Mouse (Mus musculus) testis, adult 2 months (tissue): ENCODE measurements at regions not wholly inside any gene's neighbourhood (a gene's known extent, or its start where the extent isn't known, plus 50 kb on each side); places are given as distances from the start of the nearest gene placed in this dataset.

Experiments
- H3K27ac ChIP-seq: fragments of 200-500 bp; 2 replicates; pipeline ENCODE4 v1.5.1; 2012; ENCODE audit warnings: low read depth, low read length; ENCODE audit not compliant: control insufficient read depth, insufficient read depth
- H3K27me3 ChIP-seq: fragments of 200-500 bp; 2 replicates; pipeline ENCODE4 v1.6.1; 2012; ENCODE audit warnings: mild to moderate bottlenecking, low read length, moderate library complexity; ENCODE audit not compliant: control insufficient read depth, insufficient read depth
- H3K36me3 ChIP-seq: fragments of 200-500 bp; 2 replicates; pipeline ENCODE4 v1.6.1; 2012; ENCODE audit warnings: mild to moderate bottlenecking, low read length; ENCODE audit not compliant: control insufficient read depth, insufficient read depth
- H3K4me1 ChIP-seq: fragments of 200-500 bp; 2 replicates; pipeline ENCODE4 v1.6.1; 2012; ENCODE audit warnings: low read length; ENCODE audit not compliant: control insufficient read depth, insufficient read depth
- H3K4me3 ChIP-seq: fragments of 200-500 bp; 2 replicates; pipeline ENCODE4 v1.5.1; 2012; ENCODE audit warnings: low read depth, mild to moderate bottlenecking, low read length, moderate library complexity, mixed read lengths; ENCODE audit not compliant: control insufficient read depth
- CTCF ChIP-seq: fragments of 200-500 bp; IDR thresholded peaks from 2 replicates; pipeline ENCODE4 v1.5.1; 2012; ENCODE audit warnings: low read depth, mild to moderate bottlenecking, inconsistent platforms, low read length, moderate library complexity; ENCODE audit not compliant: control insufficient read depth, insufficient read depth, insufficient replicate concordance
- POLR2A ChIP-seq: fragments of 200-500 bp; IDR thresholded peaks from 2 replicates; pipeline ENCODE4 v1.6.1; 2012; ENCODE audit warnings: low read depth, mild to moderate bottlenecking, inconsistent platforms, low read length, moderate library complexity; ENCODE audit not compliant: control insufficient read depth

- H3K27ac ChIP-seq = peak overlapping the region; percentile 58; the same call in 1 of the 2 replicates
- H3K4me3 ChIP-seq = peak overlapping the region; percentile 69
- no peaks in the 10 kb centered on the region for H3K36me3 ChIP-seq
- H3K4me1 ChIP-seq = no peaks in the 10 kb centered on the region
- TF ChIP-seq POLR2A (no peak), CTCF (no peak)
- H3K27me3 ChIP-seq = no peaks in the 10 kb centered on the region
These were observed 875.3 kb downstream of the Phex start for GRCm38 (mm10) chrX:156539782-156540181.

GRCm38 (mm10) chrX:156537536-156537935 lies 877.6 kb downstream of the Phex start:
- no peaks in the 10 kb centered on the region for H3K4me1 ChIP-seq
- H3K27me3 ChIP-seq = no peaks in the 10 kb centered on the region
- no peak overlapping the region for H3K27ac ChIP-seq
- H3K36me3 ChIP-seq = no peaks in the 10 kb centered on the region
- TF ChIP-seq CTCF (no peak), POLR2A (no peak)
- H3K4me3 ChIP-seq = no peak overlapping the region
